Mouse (Mus musculus): Measurements from ENCODE around the gene B3gnt9.

- TF ChIP-seq CTCF (IDR thresholded peaks at IDR 0.05; ENCODE audit: low read depth, low read length) (no peak), POLR2A (IDR thresholded peaks at IDR 0.05; ENCODE audit: insufficient read depth, low read length) (no peak), EP300 (IDR thresholded peaks at IDR 0.05; ENCODE audit: insufficient read depth, low read depth, low read length) (no peak)
Measured at GRCm38 (mm10) chr8:105252680-105253537, 2.0 kb downstream of the B3gnt9 start.

Data from ES-Bruce4 (cell line).